In the genomic region with DNA sequence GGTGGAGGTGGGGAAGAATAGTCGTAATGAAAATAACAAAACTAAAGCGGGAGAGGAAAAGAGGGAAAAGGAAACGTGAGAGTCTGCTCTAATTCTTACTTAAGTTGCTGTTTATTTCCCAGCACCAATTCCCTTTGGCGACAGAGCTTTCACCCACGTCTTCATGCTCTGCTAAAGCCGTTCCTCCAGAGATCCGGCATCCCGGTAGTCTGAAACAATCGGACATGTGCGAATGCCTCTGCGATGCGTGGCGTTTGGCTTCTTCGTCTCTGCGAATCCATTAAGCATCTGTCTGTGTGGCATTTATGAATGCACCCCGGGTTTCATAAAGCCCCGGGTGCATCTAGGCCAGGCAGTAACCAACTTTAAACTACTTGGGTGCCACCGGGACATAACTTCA, we compare ENCODE assay signal across 11 mouse cellular contexts. TPM values are rescaled to one million over a fixed set of nuclear protein-coding genes. Genes with fewer than 3 reads are reported as not detected.
DNase-seq lines count a peak whose midpoint lies in the region; ATAC-seq and TF ChIP-seq lines count a peak whose summit lies in the region.
"Had no signal": no experiment of that assay in that cellular context is flagged by ENCODE, and none has a peak within 500 bp of the region (broad histone marks: within the 10 kb centered on the region; RNA-seq: fewer than 3 reads in every experiment).

No protein-coding gene starts in this region.

- intact Hi-C loops in gastrocnemius, adult 2 months (cut with DNase I), result no loop called here

- TF ChIP-seq CTCF in gastrocnemius, adult 2 months (IDR thresholded peaks at IDR 0.05), result no peak

- DNase-seq in gastrocnemius, adult 2 months, result no peak
- no peak for DNase-seq in gastrocnemius, postnatal 10 days
- no peak for DNase-seq in neural tube, embryonic 10.5 days (ENCODE audit: extremely low spot score, low spot score)
- DNase-seq in ovary, adult 18-20 months (ENCODE audit: low spot score), result no peak
- no peak for DNase-seq in spleen, postnatal 36 days (ENCODE audit: low spot score in 2 of 2)
- DNase-seq: thymus, postnatal 14 days had no signal

- H3K4me1 ChIP-seq in neural tube, embryonic 12.5 days, result no peaks in the 10 kb centered on the region
- peaks cover 4% of the 10 kb centered on the region; the same call in 1 of the 2 replicates for H3K4me1 ChIP-seq in limb, embryonic 13.5 days
- no peaks in the 10 kb centered on the region for H3K4me1 ChIP-seq in kidney, embryonic 14.5 days (ENCODE audit: control insufficient read depth, insufficient read depth, low read length)
- H3K4me1 ChIP-seq: embryonic facial prominence, embryonic 15.5 days had no signal

- peak overlapping the region; percentile 34; the same call in 1 of the 2 replicates for H3K4me2 ChIP-seq in neural tube, embryonic 12.5 days (replicated peaks)
- peak overlapping the region; percentile 25; the same call in 1 of the 2 replicates for H3K4me2 ChIP-seq in limb, embryonic 13.5 days (replicated peaks)
- H3K4me2 ChIP-seq in kidney, embryonic 14.5 days (replicated peaks; ENCODE audit: low read depth, low read length), result no peak overlapping the region
- H3K4me2 ChIP-seq: embryonic facial prominence, embryonic 15.5 days had no signal

- H3K4me3 ChIP-seq in gastrocnemius, adult 2 months, result peak overlapping the region; percentile 17; the same call in 1 of the 2 replicates
- H3K4me3 ChIP-seq in neural tube, embryonic 12.5 days, result peak overlapping the region; percentile 7; the same call in 1 of the 2 replicates
- H3K4me3 ChIP-seq in limb, embryonic 13.5 days, result no peak overlapping the region
- H3K4me3 ChIP-seq in kidney, embryonic 14.5 days (ENCODE audit: low read length), result no peak overlapping the region
- H3K4me3 ChIP-seq: embryonic facial prominence, embryonic 15.5 days had no signal

- H3K36me3 ChIP-seq in neural tube, embryonic 12.5 days, result no peaks in the 10 kb centered on the region
- H3K36me3 ChIP-seq in limb, embryonic 13.5 days, result no peaks in the 10 kb centered on the region
- no peaks in the 10 kb centered on the region for H3K36me3 ChIP-seq in kidney, embryonic 14.5 days (ENCODE audit: control insufficient read depth, insufficient read depth, low read length)
- H3K36me3 ChIP-seq: embryonic facial prominence, embryonic 15.5 days had no signal

- no peaks in the 10 kb centered on the region for H3K9me3 ChIP-seq in neural tube, embryonic 12.5 days
- H3K9me3 ChIP-seq in limb, embryonic 13.5 days, result no peaks in the 10 kb centered on the region
- H3K9me3 ChIP-seq in kidney, embryonic 14.5 days (ENCODE audit: control insufficient read depth, low read length), result no peaks in the 10 kb centered on the region
- H3K9me3 ChIP-seq: embryonic facial prominence, embryonic 15.5 days had no signal

- no peaks in the 10 kb centered on the region for H3K27me3 ChIP-seq in neural tube, embryonic 12.5 days (replicated peaks)
- peaks cover 5% of the 10 kb centered on the region; the same call in 1 of the 2 replicates for H3K27me3 ChIP-seq in limb, embryonic 13.5 days
- no peaks in the 10 kb centered on the region for H3K27me3 ChIP-seq in kidney, embryonic 14.5 days (ENCODE audit: control insufficient read depth, insufficient read depth, low read length)
- H3K27me3 ChIP-seq: CH12.LX; embryonic facial prominence, embryonic 15.5 days had no signal

- no peak for ATAC-seq in neural tube, embryonic 12.5 days (ENCODE audit: low FRiP score, low read depth)
- no peak for ATAC-seq in limb, embryonic 13.5 days (ENCODE audit: low FRiP score, low read depth)
- ATAC-seq in kidney, embryonic 14.5 days (ENCODE audit: low FRiP score, low TSS enrichment), result no peak

- H3K9ac ChIP-seq in neural tube, embryonic 12.5 days, result no peak overlapping the region
- no peak overlapping the region for H3K9ac ChIP-seq in limb, embryonic 13.5 days
- H3K9ac ChIP-seq in kidney, embryonic 14.5 days (ENCODE audit: low read depth, low read length), result no peak overlapping the region
- H3K9ac ChIP-seq: embryonic facial prominence, embryonic 15.5 days had no signal

- WGBS in neural tube, embryonic 12.5 days, result 67% methylated on average over 18 of the region's 18 CpGs
- 62% methylated on average over 18 of the region's 18 CpGs for WGBS in limb, embryonic 13.5 days
- 70% methylated on average over 18 of the region's 18 CpGs for WGBS in kidney, embryonic 14.5 days

- no peak overlapping the region for H3K27ac ChIP-seq in gastrocnemius, adult 2 months
- H3K27ac ChIP-seq in neural tube, embryonic 12.5 days, result no peak overlapping the region
- H3K27ac ChIP-seq in limb, embryonic 13.5 days, result no peak overlapping the region
- no peak overlapping the region for H3K27ac ChIP-seq in kidney, embryonic 14.5 days (ENCODE audit: low read depth, low read length)
- H3K27ac ChIP-seq: embryonic facial prominence, embryonic 15.5 days had no signal

RNA-seq across cellular contexts. Expression of gene Dgkh, which starts 44.6 kb away (rescaled TPM):
- 1 to 10 TPM; 2.8 to 3.3 TPM for total RNA-seq in gastrocnemius, adult 2 months (2021)
- total RNA-seq in gastrocnemius, postnatal 10 days (2021), result 1 to 10 TPM; 6.5 to 8.9 TPM
- 8.0 and 12.8 TPM in 2 replicates for polyA plus RNA-seq in neural tube, embryonic 12.5 days (2016; fragmentation: Nextera tagmentation; extraction: Ambion mirVana)
- polyA plus RNA-seq in limb, embryonic 13.5 days (2015; fragmentation: Nextera tagmentation; extraction: Ambion mirVana), result 1.1 and 1.2 TPM in 2 replicates
- 2.6 and 3.2 TPM in 2 replicates for polyA plus RNA-seq in kidney, embryonic 14.5 days (2014; fragmentation: Nextera tagmentation; extraction: Ambion mirVana)

Comparison
In these comparisons a context has a peak if more than half of its experiments do, and no peak if none do; other contexts are left out.
1. H3K4me3 ChIP-seq: peak in gastrocnemius, adult 2 months (single experiment) and neural tube, embryonic 12.5 days (single experiment); none in limb, embryonic 13.5 days (single experiment) and kidney, embryonic 14.5 days (single experiment).